Mouse (Mus musculus) liver, adult 2 months (tissue): Measurements from ENCODE around the gene Otud4.

Source experiments
- CTCF ChIP-seq: fragments of 200-500 bp; IDR thresholded peaks from 2 replicates; pipeline ENCODE4 v1.5.1; 2011; ENCODE audit warnings: low read depth, low read length, control low read depth
- POLR2A ChIP-seq: fragments of 200-500 bp; IDR thresholded peaks from 2 replicates; pipeline ENCODE4 v1.6.1; 2011; ENCODE audit warnings: low read length, control low read depth; ENCODE audit not compliant: insufficient read depth; ENCODE audit errors: extremely low read depth

DNA sequence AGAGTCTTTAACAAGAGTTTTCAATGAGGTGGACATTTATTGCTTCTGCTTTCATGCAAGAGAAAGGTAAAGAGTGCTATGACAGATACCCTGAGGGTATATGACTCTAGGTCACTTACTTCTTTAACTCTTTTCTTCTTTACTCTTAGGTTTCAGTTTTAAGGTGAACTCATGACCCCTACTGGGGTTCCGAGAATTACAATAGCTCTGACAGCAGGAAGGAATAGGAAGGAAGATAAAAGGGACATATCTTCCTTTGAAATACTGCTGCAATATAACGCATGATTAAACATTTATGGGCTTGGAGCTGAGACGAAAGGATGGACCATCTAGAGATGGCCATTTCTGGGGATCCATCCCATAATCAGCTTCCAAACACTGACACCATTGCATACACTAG lies 85.2 kb downstream of the Otud4 start:
- TF ChIP-seq CTCF (no peak), POLR2A (no peak)
